Mouse (Mus musculus) limb, embryonic 10.5 days (tissue): Measurements from ENCODE around the gene Uroc1. TPM values are rescaled to one million over a fixed set of nuclear protein-coding genes. Genes with fewer than 3 reads are reported as not detected.

Source experiments
- DNase-seq: peaks from one replicate; pipeline ENCODE4 v3.0.0-alpha.2; 2017; ENCODE audit warnings: low spot score
- H3K27ac ChIP-seq: fragments of 300-500 bp; sonication (generic); 2 replicates; pipeline ENCODE4 v1.5.1; 2016; ENCODE audit warnings: mild to moderate bottlenecking
- H3K27me3 ChIP-seq: fragments of 300-500 bp; sonication (generic); 2 replicates; pipeline ENCODE4 v1.6.1; 2016; ENCODE audit warnings: low read depth, mild to moderate bottlenecking; ENCODE audit not compliant: poor library complexity, severe bottlenecking
- H3K36me3 ChIP-seq: fragments of 300-500 bp; sonication (generic); 2 replicates; pipeline ENCODE4 v1.6.1; 2016; ENCODE audit warnings: mild to moderate bottlenecking, moderate library complexity
- H3K4me1 ChIP-seq: fragments of 300-500 bp; sonication (generic); 2 replicates; pipeline ENCODE4 v1.6.1; 2016
- H3K4me3 ChIP-seq: fragments of 300-500 bp; sonication (generic); 2 replicates; pipeline ENCODE4 v1.5.1; 2016; ENCODE audit warnings: mild to moderate bottlenecking, moderate library complexity
- H3K9me3 ChIP-seq: fragments of 300-500 bp; sonication (generic); replicated peaks from 2 replicates; pipeline ENCODE4 v1.6.1; 2016; ENCODE audit warnings: mild to moderate bottlenecking
- WGBS: fragments of 180-500 bp; shearing (Covaris S2); methylation state at CpG from one replicate; pipeline ENCODE4 v1.1.7; 2016; 5-methylcytosine and 5-hydroxymethylcytosine counted together
- polyA plus RNA-seq: library from polyadenylated mRNA; unstranded; fragments of >200 nt; fragmentation: Nextera tagmentation; extraction: Ambion mirVana; gene quantifications from 2 replicates; pipeline ENCODE4 v1.2.1, GENCODE M21; 2016

The Uroc1 gene
- 0.15 and 0.16 TPM in 2 replicates for polyA plus RNA-seq

DNA sequence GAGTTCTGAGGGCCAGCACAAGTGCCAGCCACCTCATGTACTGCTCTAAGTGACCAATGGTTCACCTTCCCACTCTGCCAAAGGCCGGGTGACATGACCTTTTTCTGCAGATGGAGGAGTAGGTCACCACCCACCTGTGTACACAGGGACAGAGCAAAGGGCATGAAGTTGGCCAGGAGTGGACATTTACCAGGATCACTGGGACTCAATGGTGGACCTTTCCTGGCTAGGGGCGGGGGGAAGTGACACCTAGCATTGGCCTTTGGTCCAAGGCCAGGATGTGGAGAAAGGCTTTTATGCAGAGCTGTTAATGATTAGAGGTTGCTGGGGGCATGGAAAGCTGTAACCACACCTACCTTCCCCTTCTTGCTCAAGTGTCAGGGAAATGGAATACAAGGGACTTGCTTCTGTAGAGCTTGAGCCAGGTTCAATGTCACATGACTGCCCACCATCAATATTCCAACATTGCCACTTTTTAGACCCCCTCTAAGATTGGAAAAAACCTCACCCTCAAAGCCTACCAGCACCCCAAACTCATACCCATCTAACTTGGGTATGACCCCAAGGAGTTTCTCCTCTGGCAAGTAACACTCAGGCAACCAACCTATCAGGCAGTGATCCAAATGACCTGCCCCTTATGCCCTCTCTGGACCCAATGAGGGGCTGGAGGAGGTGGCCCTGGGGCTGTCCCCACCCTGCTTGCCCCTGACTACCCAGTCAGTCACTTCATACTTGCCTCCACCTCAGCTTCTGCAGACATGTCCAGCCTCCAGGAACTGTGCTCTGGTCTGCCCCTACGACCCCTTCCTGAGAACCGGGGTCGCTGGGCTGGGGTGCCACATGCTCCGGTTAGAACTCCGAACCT lies at the start of gene Uroc1:
Gene Uroc1 (plus strand): TSS at position 724 of the 865 bp plus-strand sequence.
- H3K4me1 ChIP-seq, result no peaks in the 10 kb centered on the region

DNA sequence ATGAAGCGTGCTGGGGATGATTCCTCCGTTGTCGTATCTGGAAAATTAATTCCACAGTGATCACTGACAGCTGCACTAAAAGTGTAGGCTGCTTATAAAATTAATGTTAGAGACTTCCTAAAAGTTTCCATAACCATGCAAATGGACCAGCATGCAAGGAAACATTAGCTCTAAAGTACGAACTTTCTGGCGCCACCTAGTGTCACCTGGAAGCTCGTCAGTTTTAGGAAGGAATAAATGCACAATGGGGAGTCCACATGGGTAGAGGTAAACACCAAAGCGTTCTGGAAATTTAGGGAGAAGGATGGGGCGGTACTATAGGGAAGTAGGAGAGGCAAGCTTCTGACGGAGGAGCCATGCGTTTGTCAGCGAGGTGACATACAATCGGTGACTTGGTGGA lies 44.8 kb upstream of the Uroc1 start:
- Histone ChIP-seq H3K9me3 (no peaks in the 10 kb centered on the region), H3K27me3 (no peaks in the 10 kb centered on the region), H3K27ac (no peak overlapping the region), H3K4me1 (no peaks in the 10 kb centered on the region), H3K4me3 (no peak overlapping the region), H3K36me3 (no peaks in the 10 kb centered on the region)
- no peak for DNase-seq
- WGBS, result 58% methylated on average over 12 of the region's 12 CpGs

More for the DNA sequence above, at the start of gene Uroc1:
- no peak within 1 kb of the TSS for H3K27ac ChIP-seq
- 88% methylated on average over 7 of the region's 7 CpGs for WGBS
- H3K27me3 ChIP-seq, result no peaks in the 10 kb centered on the region
- DNase-seq, result no peak
- H3K36me3 ChIP-seq, result no peaks in the 10 kb centered on the region
- H3K9me3 ChIP-seq, result no peaks in the 10 kb centered on the region
- no peak within 1 kb of the TSS for H3K4me3 ChIP-seq

DNA sequence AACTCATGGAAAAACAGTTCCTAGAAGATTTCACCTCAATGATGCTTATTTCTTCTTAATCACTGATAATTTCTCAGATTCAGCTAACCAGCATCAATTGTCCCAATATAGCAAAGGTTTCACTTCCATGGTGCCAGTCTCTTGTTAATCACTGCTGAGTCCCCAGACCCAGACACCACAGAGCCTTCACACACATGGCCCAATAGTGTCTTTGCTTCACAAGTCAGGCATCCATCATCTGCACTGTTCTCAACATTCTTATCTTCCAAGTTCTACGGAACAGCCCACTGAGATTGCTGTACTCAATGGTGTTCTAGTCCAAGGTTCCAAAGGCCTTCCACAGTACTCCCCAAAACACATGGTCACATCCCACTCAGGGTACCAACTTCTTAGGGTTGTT lies 32.2 kb upstream of the Uroc1 start, which contains the start of gene BC048671:
Gene BC048671 (plus strand): TSS at position 301 of the 400 bp plus-strand sequence.
- WGBS, result 95% methylated on average over 1 of the region's 1 CpGs
- no peak within 1 kb of the TSS for H3K27ac ChIP-seq
- no peaks in the 10 kb centered on the region for H3K36me3 ChIP-seq
- H3K4me3 ChIP-seq, result no peak within 1 kb of the TSS
- no peaks in the 10 kb centered on the region for H3K27me3 ChIP-seq
- no peaks in the 10 kb centered on the region for H3K9me3 ChIP-seq
- no peaks in the 10 kb centered on the region for H3K4me1 ChIP-seq
- no peak for DNase-seq

- Histone ChIP-seq H3K4me1 (no peaks in the 10 kb centered on the region), H3K27ac (no peak overlapping the region), H3K36me3 (no peaks in the 10 kb centered on the region), H3K9me3 (peaks cover 5% of the 10 kb centered on the region; the same call in 1 of the 2 replicates), H3K4me3 (no peak overlapping the region), H3K27me3 (0 out of 2 replicates have a peak, but pooled peaks cover 4% of the 10 kb centered on the region)
- WGBS, result 90% methylated on average over 6 of the region's 6 CpGs
- peak; percentile 21 for DNase-seq
These were observed 26.6 kb upstream of the Uroc1 start for GRCm38 (mm10) chr6:90306315-90306975.

GRCm38 (mm10) chr6:90308839-90309778 lies 24.0 kb upstream of the Uroc1 start:
- DNase-seq, result no peak
- Histone ChIP-seq H3K4me3 (no peak overlapping the region), H3K27me3 (0 out of 2 replicates have a peak, but pooled peaks cover 4% of the 10 kb centered on the region), H3K36me3 (no peaks in the 10 kb centered on the region), H3K4me1 (no peaks in the 10 kb centered on the region), H3K9me3 (peaks cover 5% of the 10 kb centered on the region; the same call in 1 of the 2 replicates), H3K27ac (no peak overlapping the region)
- WGBS, result 88% methylated on average over 87 of the region's 87 CpGs

DNA sequence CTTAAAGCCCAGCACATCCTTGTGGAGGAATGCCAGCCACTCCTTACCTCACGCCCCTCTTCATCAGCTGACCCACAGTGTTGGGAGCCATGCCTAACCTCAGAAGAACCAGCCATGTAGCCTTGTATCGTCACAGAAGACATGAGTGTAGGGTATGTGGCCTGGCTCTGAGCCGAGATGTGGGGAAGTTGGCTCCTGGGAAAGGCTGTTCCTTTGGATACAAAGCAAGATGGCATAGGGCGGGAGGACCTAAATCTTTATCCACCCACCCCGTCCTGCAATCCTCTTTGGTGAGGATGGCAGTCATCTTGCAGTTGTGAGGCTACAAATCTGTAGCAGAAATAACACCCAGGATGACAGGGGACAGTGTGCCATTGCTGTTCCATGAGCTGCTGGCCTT lies 17.1 kb upstream of the Uroc1 start:
- Histone ChIP-seq H3K4me3 (no peak overlapping the region), H3K27ac (no peak overlapping the region), H3K36me3 (no peaks in the 10 kb centered on the region), H3K9me3 (no peaks in the 10 kb centered on the region), H3K27me3 (no peaks in the 10 kb centered on the region), H3K4me1 (no peaks in the 10 kb centered on the region)
- 89% methylated on average over 5 of the region's 5 CpGs for WGBS
- DNase-seq, result no peak

GRCm38 (mm10) chr6:90317510-90318258 lies 15.4 kb upstream of the Uroc1 start:
- Histone ChIP-seq H3K9me3 (no peaks in the 10 kb centered on the region), H3K4me3 (no peak overlapping the region), H3K27me3 (no peaks in the 10 kb centered on the region), H3K4me1 (no peaks in the 10 kb centered on the region), H3K27ac (no peak overlapping the region), H3K36me3 (no peaks in the 10 kb centered on the region)
- DNase-seq, result no peak
- WGBS, result 88% methylated on average over 2 of the region's 2 CpGs

GRCm38 (mm10) chr6:90319019-90319418 lies 14.1 kb upstream of the Uroc1 start:
- Histone ChIP-seq H3K27ac (no peak overlapping the region), H3K4me3 (no peak overlapping the region), H3K9me3 (no peaks in the 10 kb centered on the region), H3K4me1 (no peaks in the 10 kb centered on the region), H3K27me3 (peaks cover 3% of the 10 kb centered on the region; the same call in 1 of the 2 replicates), H3K36me3 (no peaks in the 10 kb centered on the region)
- no peak for DNase-seq
- WGBS, result 87% methylated on average over 2 of the region's 2 CpGs

GRCm38 (mm10) chr6:90319475-90320191 lies 13.5 kb upstream of the Uroc1 start:
- Histone ChIP-seq H3K4me1 (no peaks in the 10 kb centered on the region), H3K27ac (no peak overlapping the region), H3K9me3 (no peaks in the 10 kb centered on the region), H3K27me3 (peaks cover 9% of the 10 kb centered on the region; the same call in 1 of the 2 replicates), H3K4me3 (no peak overlapping the region), H3K36me3 (no peaks in the 10 kb centered on the region)
- 72% methylated on average over 7 of the region's 7 CpGs for WGBS
- no peak for DNase-seq

- H3K27ac ChIP-seq, result no peak overlapping the region
- 81% methylated on average over 5 of the region's 5 CpGs for WGBS
- no peaks in the 10 kb centered on the region for H3K9me3 ChIP-seq
- H3K4me1 ChIP-seq, result peaks cover 7% of the 10 kb centered on the region
- no peak overlapping the region for H3K4me3 ChIP-seq
- no peaks in the 10 kb centered on the region for H3K36me3 ChIP-seq
- no peak for DNase-seq
- peaks cover 17% of the 10 kb centered on the region; the same call in 1 of the 2 replicates for H3K27me3 ChIP-seq
These were observed 12.7 kb upstream of the Uroc1 start for GRCm38 (mm10) chr6:90320429-90320828.

GRCm38 (mm10) chr6:90321811-90322210 lies 11.3 kb upstream of the Uroc1 start:
- no peaks in the 10 kb centered on the region for H3K36me3 ChIP-seq
- H3K4me3 ChIP-seq, result no peak overlapping the region
- H3K27ac ChIP-seq, result no peak overlapping the region
- DNase-seq, result no peak
- H3K9me3 ChIP-seq, result no peaks in the 10 kb centered on the region
- H3K4me1 ChIP-seq, result peaks cover 7% of the 10 kb centered on the region
- H3K27me3 ChIP-seq, result peaks cover 29% of the 10 kb centered on the region; the same call in 1 of the 2 replicates
- WGBS, result 66% methylated on average over 4 of the region's 4 CpGs
